Mouse (Mus musculus): ENCODE results near the gene Trpt1.

The Trpt1 gene

DNA sequence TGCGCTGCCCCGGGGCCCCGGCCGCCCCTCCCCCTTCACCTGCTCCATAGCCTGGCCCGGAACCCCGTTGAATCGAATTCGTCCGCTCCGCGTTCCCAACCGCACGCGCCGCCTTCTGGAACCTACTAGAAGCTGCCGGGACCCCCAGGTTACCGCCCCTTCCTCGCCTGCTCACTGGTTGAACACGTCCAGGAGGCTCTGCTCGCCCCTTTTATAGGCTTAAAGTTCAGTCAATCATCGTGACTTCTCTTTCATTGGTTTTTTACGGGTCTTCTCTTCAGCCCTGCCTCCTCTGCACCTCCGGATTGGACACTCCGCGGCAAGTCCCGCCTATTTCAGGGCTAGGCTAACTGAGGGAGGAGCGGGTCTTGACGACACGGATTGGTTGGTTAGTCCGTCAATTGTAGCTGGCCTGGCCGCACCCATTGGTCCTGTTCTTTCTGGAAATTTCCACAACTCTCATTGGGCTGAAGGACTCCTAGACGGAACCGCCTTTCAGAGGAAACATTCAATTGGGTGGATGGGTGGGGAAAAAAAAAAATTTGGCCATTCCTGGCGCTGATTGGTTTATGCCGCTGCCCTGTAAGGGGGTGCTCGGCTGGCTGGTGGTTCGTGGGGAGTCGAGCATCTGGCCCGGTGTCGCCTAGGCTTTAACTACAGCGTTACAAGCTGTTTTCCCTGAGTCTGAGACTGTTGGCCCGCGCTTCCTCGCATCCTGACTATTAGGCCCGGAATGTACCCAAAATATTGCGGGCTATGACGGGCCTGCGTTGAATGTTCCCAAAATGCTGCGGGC lies 44.1 kb downstream of the Trpt1 start, which contains the start of gene Stip1:
Gene Stip1 (minus strand): TSS at position 127 of the 796 bp plus-strand sequence.
- DNase-seq (ENCODE audit: low read depth, low spot score): peak; percentile 100

DNA sequence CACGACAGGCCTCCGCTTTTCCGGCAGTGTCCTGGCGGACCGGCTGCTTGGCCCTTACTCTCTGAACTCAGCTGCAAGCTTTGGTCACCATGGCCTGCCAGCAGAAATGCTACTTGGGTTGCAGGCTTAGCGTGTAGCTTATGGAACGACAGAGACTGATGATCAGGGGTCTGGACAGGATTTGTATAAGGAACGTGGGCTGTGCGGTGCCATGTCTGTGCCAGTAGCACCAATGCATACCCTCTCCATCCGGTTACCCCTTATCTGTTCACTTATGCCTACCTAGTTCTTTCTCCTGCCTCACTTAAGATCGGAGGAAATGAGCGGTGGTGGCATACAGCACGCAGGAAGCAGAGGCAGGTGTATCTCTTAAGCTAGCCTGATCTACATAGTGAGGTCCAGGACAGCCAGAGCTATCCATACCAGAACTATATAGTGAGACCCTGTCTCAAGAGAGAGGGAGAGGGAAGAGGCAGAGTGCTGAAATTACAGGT lies 44.8 kb downstream of the Trpt1 start:
- no peak for DNase-seq (ENCODE audit: low read depth, low spot score)

DNA sequence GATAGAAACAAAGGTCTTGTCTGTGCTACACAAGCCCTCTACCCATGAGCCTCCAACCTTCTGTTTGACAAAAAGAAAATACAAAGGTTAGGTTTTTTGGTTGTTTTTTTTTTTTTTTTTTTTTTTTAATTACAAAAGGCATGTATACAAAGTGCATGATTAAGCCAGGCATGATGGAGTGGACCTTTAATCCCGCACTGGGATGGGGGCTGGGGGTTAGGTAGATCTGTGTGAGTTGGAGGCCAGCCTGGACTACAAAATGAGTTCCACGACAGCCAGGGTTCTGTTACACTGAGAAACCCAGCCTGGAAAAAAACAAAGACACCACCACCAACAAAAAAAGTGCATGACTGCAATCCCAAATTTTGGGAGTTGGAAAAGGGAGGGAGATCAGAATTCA lies 45.2 kb downstream of the Trpt1 start:
- DNase-seq (ENCODE audit: low read depth, low spot score): no peak

DNA sequence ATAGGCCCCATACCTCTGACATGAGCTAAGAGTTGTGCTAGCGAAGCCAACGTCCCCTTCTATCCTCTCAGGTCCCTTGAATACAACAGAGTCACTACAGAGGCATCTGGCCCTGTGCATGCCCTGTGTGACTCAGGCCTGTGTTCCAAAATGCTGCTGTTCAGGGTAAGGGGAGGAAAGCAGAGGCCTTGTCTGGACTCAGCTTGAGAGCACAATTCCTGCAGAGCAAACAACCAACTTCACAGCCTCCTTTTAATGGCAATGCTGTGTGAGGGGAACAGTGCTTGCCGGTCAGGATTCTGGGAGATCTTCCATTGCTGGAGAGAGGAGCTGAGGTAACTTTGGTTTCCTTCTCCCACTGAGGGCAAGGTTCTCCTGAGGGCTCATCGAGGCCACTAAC lies 48.3 kb downstream of the Trpt1 start:
- no peak for DNase-seq (ENCODE audit: low read depth, low spot score)

DNA sequence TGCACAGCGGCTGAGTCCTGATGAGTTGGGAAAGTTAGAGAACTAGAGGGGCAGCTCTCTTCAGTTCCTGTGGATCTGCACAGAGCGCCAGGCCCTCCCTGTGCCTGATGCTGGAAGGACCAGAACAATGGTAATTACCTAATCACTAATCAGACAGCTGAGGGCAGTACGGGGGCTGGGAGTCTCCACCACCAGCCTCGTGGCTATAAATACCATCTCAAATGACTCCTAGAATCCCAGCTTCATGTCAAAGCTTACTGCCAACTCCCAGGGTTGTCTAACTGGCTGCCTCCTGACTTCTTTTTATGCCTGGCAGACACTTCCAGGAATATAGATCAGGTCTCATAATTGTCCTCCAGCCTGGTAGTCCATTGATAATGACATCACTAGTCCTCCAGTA lies 48.8 kb downstream of the Trpt1 start:
- DNase-seq (ENCODE audit: low read depth, low spot score): no peak

Data from R1 (cell line).